Mouse (Mus musculus) neural tube, embryonic 11.5 days (tissue): ENCODE results near the gene Spred2. TPM values are rescaled to one million over a fixed set of nuclear protein-coding genes. Genes with fewer than 3 reads are reported as not detected.

Experiments used
- ATAC-seq: fragments of 200-750 bp; cut with Nextera tagmentation; 2 replicates; pipeline ENCODE4 v1.8.0; 2017; ENCODE audit warnings: moderate number of reproducible peaks, mild to moderate bottlenecking, moderate TSS enrichment, moderate library complexity; ENCODE audit not compliant: insufficient read depth, low FRiP score, low TSS enrichment
- DNase-seq: peaks from one replicate; pipeline ENCODE4 v3.0.0-alpha.2; 2015; ENCODE audit warnings: low spot score
- H3K27ac ChIP-seq: fragments of 300-500 bp; sonication (generic); 2 replicates; pipeline ENCODE4 v1.5.1; 2014; ENCODE audit warnings: low read depth, mild to moderate bottlenecking, low read length
- H3K27me3 ChIP-seq: fragments of 300-500 bp; sonication (generic); 2 replicates; pipeline ENCODE4 v1.6.1; 2014; ENCODE audit warnings: mild to moderate bottlenecking, low read length, mixed read lengths; ENCODE audit not compliant: control insufficient read depth, insufficient read depth
- H3K36me3 ChIP-seq: fragments of 300-500 bp; sonication (generic); 2 replicates; pipeline ENCODE4 v1.6.1; 2014; ENCODE audit warnings: mild to moderate bottlenecking, low read length, moderate library complexity, mixed read lengths; ENCODE audit not compliant: control insufficient read depth, insufficient read depth
- H3K4me1 ChIP-seq: fragments of 300-500 bp; sonication (generic); 2 replicates; pipeline ENCODE4 v1.6.1; 2014; ENCODE audit warnings: low read length, mixed read lengths; ENCODE audit not compliant: control insufficient read depth, insufficient read depth
- H3K4me2 ChIP-seq: fragments of 300-500 bp; sonication (generic); 2 replicates; pipeline ENCODE4 v1.6.1; 2014; ENCODE audit warnings: low read depth, mild to moderate bottlenecking, moderate library complexity
- H3K4me3 ChIP-seq: fragments of 300-500 bp; sonication (generic); 2 replicates; pipeline ENCODE4 v1.5.1; 2014; ENCODE audit warnings: low read depth, low read length
- H3K9ac ChIP-seq: fragments of 300-500 bp; sonication (generic); 2 replicates; pipeline ENCODE4 v1.6.1; 2014; ENCODE audit warnings: mild to moderate bottlenecking, low read length
- H3K9me3 ChIP-seq: fragments of 300-500 bp; sonication (generic); 2 replicates; pipeline ENCODE4 v1.6.1; 2016; ENCODE audit warnings: low read length; ENCODE audit not compliant: control insufficient read depth
- WGBS: fragments of 180-500 bp; shearing (Covaris S2); extraction: QIAGEN DNeasy Blood & Tissue Kit; methylation state at CpG from one replicate; pipeline ENCODE4 v1.1.7; 2014; 5-methylcytosine and 5-hydroxymethylcytosine counted together
- polyA plus RNA-seq: library from polyadenylated mRNA; unstranded; fragments of >200 nt; fragmentation: Nextera tagmentation; extraction: Ambion mirVana; gene quantifications from 2 replicates; pipeline ENCODE4 v1.2.1, GENCODE M21; 2014

Spred2 gene
- 6.2 and 6.4 TPM in 2 replicates for polyA plus RNA-seq

DNA sequence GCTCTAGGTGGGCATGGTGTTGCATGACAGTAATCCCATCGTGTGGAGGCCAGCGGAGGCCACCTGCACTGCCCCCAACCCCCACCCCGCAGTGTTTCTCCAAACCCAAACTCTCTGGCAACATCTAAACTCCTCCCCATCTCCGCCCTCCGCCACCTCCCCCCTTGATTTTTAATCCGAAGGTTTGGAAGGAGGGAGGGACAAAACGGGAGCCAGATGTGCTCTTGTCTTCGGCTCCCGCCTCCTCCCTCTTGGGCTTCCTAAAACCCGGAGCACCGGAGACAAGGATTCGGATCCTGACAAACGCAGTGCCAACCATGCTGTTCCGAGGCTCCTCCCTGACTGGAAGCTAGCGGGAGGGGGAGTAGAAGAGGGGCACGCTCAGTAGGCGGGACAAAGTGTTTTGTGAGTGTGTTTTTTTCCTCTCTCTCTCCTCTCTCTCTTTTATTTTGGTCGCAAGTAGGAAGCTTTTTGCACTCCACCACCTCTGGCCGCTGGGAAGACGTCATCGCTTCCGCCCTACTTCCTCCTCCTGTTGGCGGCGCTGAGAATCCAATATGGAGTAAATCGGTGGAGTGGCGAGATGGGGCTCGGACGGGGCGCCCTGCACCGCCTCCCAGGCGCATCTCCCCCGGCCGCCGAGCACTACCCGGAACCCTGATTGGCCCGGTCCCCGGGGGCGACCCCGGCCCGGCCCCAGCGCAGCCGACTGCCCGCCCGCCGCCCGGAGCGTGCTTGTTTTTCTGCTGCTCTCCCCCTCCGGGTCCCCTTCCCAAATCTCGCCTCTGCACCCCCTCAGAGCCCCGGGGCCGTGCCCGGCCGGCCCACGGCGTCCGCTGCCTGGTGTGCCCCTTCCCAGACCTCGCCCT lies at the start of gene Spred2:
Gene Spred2 (plus strand): TSS at position 488 of the 869 bp plus-strand sequence.
- Histone ChIP-seq H3K27ac (peak within 1 kb of the TSS; percentile 92), H3K4me3 (peak within 1 kb of the TSS; percentile 90)
- ATAC-seq, result peak; percentile 49

DNA sequence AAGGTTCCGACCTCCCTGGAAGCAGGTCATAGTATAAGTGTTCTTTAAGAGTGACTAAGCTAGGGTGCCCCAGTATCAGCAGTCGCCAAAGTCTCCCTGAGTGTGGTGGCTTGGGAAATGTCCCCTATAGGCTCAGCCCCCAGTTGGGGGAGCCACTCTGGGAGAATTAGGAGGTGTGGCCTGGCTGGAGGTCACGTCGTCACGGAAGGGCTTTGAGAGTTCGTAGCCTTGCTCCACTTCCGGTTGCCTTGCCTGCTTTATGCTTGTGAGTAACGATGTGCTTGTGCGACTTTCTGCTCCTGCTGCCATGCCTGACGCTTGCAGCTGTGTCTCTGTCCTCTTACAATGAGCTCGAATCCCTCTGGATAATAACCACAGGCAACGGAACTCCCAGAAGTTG lies 48.6 kb upstream of the Spred2 start:
- Histone ChIP-seq H3K9me3 (no peaks in the 10 kb centered on the region), H3K4me3 (no peak overlapping the region), H3K4me2 (no peak overlapping the region), H3K27me3 (no peaks in the 10 kb centered on the region), H3K36me3 (no peaks in the 10 kb centered on the region), H3K4me1 (no peaks in the 10 kb centered on the region), H3K9ac (no peak overlapping the region), H3K27ac (no peak overlapping the region)
- ATAC-seq, result no peak
- 61% methylated on average over 12 of the region's 12 CpGs for WGBS
- peak; percentile 40 for DNase-seq

More for the DNA sequence above, at the start of gene Spred2:
- Histone ChIP-seq H3K4me2 (peak within 1 kb of the TSS; percentile 69), H3K27me3 (no peaks in the 10 kb centered on the region), H3K36me3 (no peaks in the 10 kb centered on the region), H3K4me1 (peaks cover 9% of the 10 kb centered on the region), H3K9ac (peak within 1 kb of the TSS; percentile 94), H3K9me3 (no peaks in the 10 kb centered on the region)
- WGBS, result under 1% methylated on average over 54 of the region's 57 CpGs
- peak; percentile 90 for DNase-seq

DNA sequence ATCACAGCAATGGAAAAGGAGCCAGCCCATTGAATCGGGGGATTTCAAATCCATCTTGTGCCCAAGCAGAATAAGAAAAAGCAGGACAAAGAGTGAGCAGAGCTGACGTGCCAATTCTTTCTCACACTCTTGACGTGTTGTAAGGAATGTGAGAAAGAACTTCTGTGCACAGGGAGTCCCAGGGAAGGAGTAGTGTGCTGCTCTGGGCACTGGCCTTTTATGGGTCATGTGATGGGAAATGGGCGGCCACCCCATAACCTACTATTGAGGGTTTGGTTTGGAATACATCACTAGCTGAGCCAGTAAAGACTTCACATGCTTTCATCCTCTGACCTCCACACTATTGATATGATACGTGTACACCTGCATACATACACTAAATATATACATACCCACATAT lies 48.2 kb upstream of the Spred2 start:
- H3K4me2 ChIP-seq, result no peak overlapping the region
- H3K27ac ChIP-seq, result no peak overlapping the region

DNA sequence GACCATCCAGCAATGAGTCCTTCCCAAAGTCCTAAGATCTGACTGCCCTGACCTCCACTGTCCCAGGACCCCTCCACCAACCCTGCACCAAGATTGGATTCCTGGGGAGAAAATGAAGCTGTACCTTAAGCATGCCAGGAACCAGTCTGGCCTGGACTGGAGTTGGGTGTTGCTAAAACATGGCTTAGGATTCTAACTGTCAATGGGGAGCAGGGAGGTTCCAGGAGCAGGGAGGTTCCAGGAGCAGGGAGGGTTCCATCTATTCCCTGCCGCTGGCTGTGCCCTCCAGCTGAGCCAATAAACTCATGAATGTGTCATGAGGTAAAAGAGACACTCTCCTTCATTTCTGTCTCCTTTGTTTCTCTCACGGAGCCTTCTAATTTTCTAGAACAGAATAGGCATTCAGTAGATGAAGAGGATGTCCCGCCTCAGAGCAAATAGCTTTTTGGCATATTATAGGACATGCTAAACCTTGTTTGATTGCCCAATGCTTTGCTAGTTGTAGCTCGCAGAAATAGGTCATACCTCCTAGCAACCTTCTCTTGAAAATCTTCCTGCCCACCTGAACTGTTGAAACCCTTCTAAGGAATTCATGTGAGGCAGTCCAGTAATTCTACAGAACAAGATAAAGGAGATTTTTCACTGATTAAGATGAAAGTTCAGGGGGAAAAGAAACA lies 46.8 kb upstream of the Spred2 start:
- no peak overlapping the region for H3K4me2 ChIP-seq
- ATAC-seq (no peak; the same call in 1 of the 2 replicates), DNase-seq (no peak)
- no peaks in the 10 kb centered on the region for H3K9me3 ChIP-seq
- H3K9ac ChIP-seq, result no peak overlapping the region
- no peak overlapping the region for H3K4me3 ChIP-seq
- WGBS, result 29% methylated on average over 4 of the region's 4 CpGs
- H3K27me3 ChIP-seq, result no peaks in the 10 kb centered on the region
- H3K4me1 ChIP-seq, result no peaks in the 10 kb centered on the region
- H3K36me3 ChIP-seq, result no peaks in the 10 kb centered on the region
- H3K27ac ChIP-seq, result no peak overlapping the region

More for the DNA sequence above, 48.2 kb upstream of the Spred2 start:
- no peaks in the 10 kb centered on the region for H3K36me3 ChIP-seq
- H3K9ac ChIP-seq, result no peak overlapping the region
- H3K27me3 ChIP-seq, result no peaks in the 10 kb centered on the region
- no peak for ATAC-seq
- no peaks in the 10 kb centered on the region for H3K9me3 ChIP-seq
- WGBS, result 68% methylated on average over 5 of the region's 5 CpGs
- DNase-seq, result no peak
- no peak overlapping the region for H3K4me3 ChIP-seq
- H3K4me1 ChIP-seq, result no peaks in the 10 kb centered on the region

DNA sequence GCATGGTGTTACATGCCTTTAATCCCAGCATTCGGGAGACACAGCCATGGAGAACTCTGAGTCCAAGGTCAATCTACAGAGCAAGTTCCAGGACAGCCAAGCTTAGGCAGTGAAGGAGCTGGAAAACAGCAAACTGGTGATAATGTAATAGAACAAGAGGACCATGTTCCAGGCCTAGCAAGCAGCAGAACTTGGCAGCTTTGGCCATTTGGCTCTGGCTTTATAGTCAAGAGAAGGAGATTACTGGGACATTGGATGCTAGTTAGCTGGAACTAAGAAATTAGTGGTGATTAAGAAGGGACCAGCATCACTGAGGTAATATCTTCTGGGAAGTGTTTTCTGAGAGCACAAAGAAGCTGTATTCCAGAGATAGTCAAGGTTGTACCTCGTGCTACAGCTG lies 42.8 kb upstream of the Spred2 start:
- ATAC-seq (no peak), DNase-seq (no peak)
- 87% methylated on average over 2 of the region's 2 CpGs for WGBS
- Histone ChIP-seq H3K36me3 (no peaks in the 10 kb centered on the region), H3K9me3 (no peaks in the 10 kb centered on the region), H3K4me1 (no peaks in the 10 kb centered on the region), H3K4me2 (no peak overlapping the region), H3K4me3 (no peak overlapping the region), H3K27me3 (no peaks in the 10 kb centered on the region), H3K27ac (no peak overlapping the region), H3K9ac (no peak overlapping the region)

DNA sequence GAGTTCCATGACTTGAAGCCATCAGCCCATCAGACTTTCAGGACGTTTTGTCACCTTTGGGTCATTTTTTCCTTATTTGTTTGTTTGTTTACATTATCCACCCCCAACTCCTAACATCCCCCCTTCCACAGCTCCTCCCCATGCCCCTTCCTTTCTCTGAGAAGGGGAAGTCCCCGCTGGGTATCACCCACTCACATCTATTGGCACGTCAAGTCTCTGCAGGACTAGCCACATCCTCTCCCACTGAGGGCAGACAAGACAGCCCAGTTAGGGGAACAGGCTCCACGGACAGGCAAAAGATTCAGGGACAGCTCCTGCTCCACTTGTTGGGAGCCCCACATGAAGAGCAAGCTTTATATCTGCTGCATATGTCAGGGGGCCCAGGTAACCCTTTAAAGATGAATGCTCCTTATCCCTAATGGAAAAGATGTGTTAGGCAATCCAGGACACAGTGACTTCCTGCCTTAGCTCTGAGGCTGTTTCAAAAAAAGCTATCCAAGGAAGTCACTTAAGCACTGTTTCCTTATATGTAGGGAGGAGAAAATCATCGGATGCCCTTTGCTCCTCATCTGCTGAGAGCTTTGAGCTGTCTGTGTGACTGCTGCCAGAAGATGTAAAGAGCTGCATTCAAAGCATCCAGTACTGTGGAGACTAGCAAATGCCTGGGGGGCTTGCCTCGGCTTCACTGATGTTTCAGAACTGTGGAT lies 33.3 kb upstream of the Spred2 start:
- no peaks in the 10 kb centered on the region for H3K27me3 ChIP-seq
- no peak overlapping the region for H3K9ac ChIP-seq
- no peak for ATAC-seq
- no peak overlapping the region for H3K4me2 ChIP-seq
- no peak for DNase-seq
- H3K9me3 ChIP-seq, result no peaks in the 10 kb centered on the region
- H3K4me1 ChIP-seq, result no peaks in the 10 kb centered on the region
- 67% methylated on average over 6 of the region's 6 CpGs for WGBS
- H3K4me3 ChIP-seq, result no peak overlapping the region
- H3K36me3 ChIP-seq, result no peaks in the 10 kb centered on the region
- H3K27ac ChIP-seq, result no peak overlapping the region

DNA sequence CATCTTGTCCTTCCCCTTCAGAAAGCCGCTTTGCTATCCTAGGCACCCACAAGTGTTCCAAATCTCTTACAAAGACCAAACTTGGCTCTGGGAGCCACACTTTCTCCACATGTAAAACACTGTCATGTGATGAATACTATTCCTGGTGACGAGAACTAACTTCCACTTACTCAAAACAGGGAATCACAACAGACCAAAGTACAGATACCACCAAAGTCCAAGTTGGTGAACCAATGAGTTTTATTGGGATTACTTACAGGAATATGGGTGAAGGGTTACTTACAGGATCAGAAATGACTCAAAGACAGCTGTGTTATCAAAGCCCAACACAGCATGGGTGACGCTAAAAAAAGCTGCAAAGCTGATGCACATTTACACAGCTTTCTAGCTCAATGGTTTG lies 30.9 kb upstream of the Spred2 start:
- DNase-seq, result no peak
- no peak overlapping the region for H3K27ac ChIP-seq
- 90% methylated on average over 3 of the region's 3 CpGs for WGBS

DNA sequence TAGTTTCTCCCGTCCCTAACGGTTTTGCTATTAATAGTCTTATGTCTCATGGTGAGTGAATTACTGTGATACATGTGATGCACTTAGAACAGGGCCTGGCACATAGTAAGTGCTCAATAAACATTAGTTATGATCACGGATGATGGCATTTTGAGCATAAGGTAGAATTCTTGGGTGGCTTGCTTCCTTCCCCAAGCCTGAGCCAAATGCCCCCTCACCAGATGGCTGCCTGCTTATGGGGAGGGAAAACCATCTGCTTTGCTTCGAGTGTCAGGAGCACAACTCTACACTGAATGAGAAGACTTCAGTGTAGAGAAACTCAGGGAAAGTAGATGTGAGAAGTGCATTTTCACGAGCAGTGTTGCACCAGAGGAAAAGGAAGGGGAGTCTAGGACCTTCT lies 24.6 kb upstream of the Spred2 start:
- H3K27ac ChIP-seq, result no peak overlapping the region
- no peak overlapping the region for H3K4me3 ChIP-seq
- 77% methylated on average over 5 of the region's 5 CpGs for WGBS
- no peak for DNase-seq
- H3K36me3 ChIP-seq, result no peaks in the 10 kb centered on the region
- no peaks in the 10 kb centered on the region for H3K27me3 ChIP-seq
- H3K9me3 ChIP-seq, result no peaks in the 10 kb centered on the region
- no peak overlapping the region for H3K4me2 ChIP-seq
- no peak overlapping the region for H3K9ac ChIP-seq
- ATAC-seq, result no peak
- H3K4me1 ChIP-seq, result no peaks in the 10 kb centered on the region

More for the DNA sequence above, 30.9 kb upstream of the Spred2 start:
- no peak for ATAC-seq
- Histone ChIP-seq H3K4me2 (no peak overlapping the region), H3K4me1 (no peaks in the 10 kb centered on the region), H3K9ac (no peak overlapping the region), H3K36me3 (no peaks in the 10 kb centered on the region), H3K4me3 (no peak overlapping the region), H3K9me3 (no peaks in the 10 kb centered on the region), H3K27me3 (no peaks in the 10 kb centered on the region)
